Mouse (Mus musculus): Measurements from ENCODE around the gene Bin2.

- no peak for TF ChIP-seq CTCF (IDR thresholded peaks at IDR 0.05; ENCODE audit: low read depth, low read length)
- TF ChIP-seq GATA1 (IDR thresholded peaks at IDR 0.05; ENCODE audit: borderline replicate concordance, low read length), result no peak
- TF ChIP-seq GATA2 (IDR thresholded peaks at IDR 0.05; ENCODE audit: borderline replicate concordance, low read depth, low read length), result no peak
- no peak for TF ChIP-seq TAL1 (conservative IDR thresholded peaks at IDR 0.05; ENCODE audit: low read depth, low read length)
- TF ChIP-seq POLR2AphosphoS5 (IDR thresholded peaks at IDR 0.05; ENCODE audit: insufficient replicate concordance, low read depth, low read length), result no peak
These were observed 41.5 kb downstream of the Bin2 start for GRCm38 (mm10) chr15:100627774-100628370.

Measured in G1E (cell line).